Mouse (Mus musculus) midbrain, postnatal 0 days (tissue): ENCODE results near the gene Olfr429. TPM values are rescaled to one million over a fixed set of nuclear protein-coding genes. Genes with fewer than 3 reads are reported as not detected.

Experiments
- ATAC-seq: fragments of 200-750 bp; cut with Nextera tagmentation; 2 replicates; pipeline ENCODE4 v1.8.0; 2017; ENCODE audit warnings: moderate number of reproducible peaks, mild to moderate bottlenecking, moderate TSS enrichment, moderate library complexity; ENCODE audit not compliant: low FRiP score
- DNase-seq: peaks from one replicate; pipeline ENCODE4 v3.0.0-alpha.2; 2015; ENCODE audit warnings: low spot score
- H3K27ac ChIP-seq: fragments of 300-500 bp; sonication (generic); 2 replicates; pipeline ENCODE4 v1.5.1; 2014; ENCODE audit warnings: low read depth, mild to moderate bottlenecking, low read length, mixed read lengths
- H3K27me3 ChIP-seq: fragments of 300-500 bp; sonication (generic); 2 replicates; pipeline ENCODE4 v1.6.1; 2014; ENCODE audit warnings: low read length, control low read depth, mixed read lengths; ENCODE audit not compliant: insufficient read depth
- H3K36me3 ChIP-seq: fragments of 300-500 bp; sonication (generic); 2 replicates; pipeline ENCODE4 v1.6.1; 2014; ENCODE audit warnings: low read length, control low read depth, mixed read lengths; ENCODE audit not compliant: insufficient read depth
- H3K4me1 ChIP-seq: fragments of 300-500 bp; sonication (generic); 2 replicates; pipeline ENCODE4 v1.6.1; 2014; ENCODE audit warnings: mild to moderate bottlenecking, control low read depth, antibody characterized with exemption, low read length, mixed read lengths; ENCODE audit not compliant: insufficient read depth
- H3K4me2 ChIP-seq: fragments of 300-500 bp; sonication (generic); 2 replicates; pipeline ENCODE4 v1.6.1; 2014; ENCODE audit warnings: low read depth, mild to moderate bottlenecking, low read length, mixed read lengths; ENCODE audit not compliant: poor library complexity, severe bottlenecking
- H3K4me3 ChIP-seq: fragments of 300-500 bp; sonication (generic); 2 replicates; pipeline ENCODE4 v1.5.1; 2014; ENCODE audit warnings: low read depth, mild to moderate bottlenecking, low read length, moderate library complexity
- H3K9ac ChIP-seq: fragments of 300-500 bp; sonication (generic); replicated peaks from 2 replicates; pipeline ENCODE4 v1.6.1; 2014; ENCODE audit warnings: mild to moderate bottlenecking, low read length, moderate library complexity, mixed read lengths; ENCODE audit not compliant: poor library complexity, severe bottlenecking
- H3K9me3 ChIP-seq: fragments of 300-500 bp; sonication (generic); 2 replicates; pipeline ENCODE4 v1.6.1; 2016; ENCODE audit warnings: low read length, control low read depth
- CTCF ChIP-seq: IDR thresholded peaks from 2 replicates; pipeline ENCODE4 v1.5.1; 2016; ENCODE audit warnings: antibody characterized with exemption, mild to moderate bottlenecking
- WGBS: fragments of 180-500 bp; shearing (Covaris S2); extraction: QIAGEN DNeasy Blood & Tissue Kit; methylation state at CpG from one replicate; pipeline ENCODE4 v1.1.7; 2014; 5-methylcytosine and 5-hydroxymethylcytosine counted together
- polyA plus RNA-seq: library from polyadenylated mRNA; unstranded; fragments of >200 nt; fragmentation: Nextera tagmentation; extraction: Ambion mirVana; gene quantifications from 2 replicates; pipeline ENCODE4 v1.2.1, GENCODE M21; 2015
- total RNA-seq: library from RNA; depleted of rRNA; stranded (reverse); fragments of >200 nt; gene quantifications from 2 replicates; pipeline ENCODE4 v1.2.3, GENCODE M21; 2014; rRNA removed

The Olfr429 gene
- total and polyA plus RNA-seq, 2 experiments from 2014 or later = 0.10 TPM; not detected in 1

DNA sequence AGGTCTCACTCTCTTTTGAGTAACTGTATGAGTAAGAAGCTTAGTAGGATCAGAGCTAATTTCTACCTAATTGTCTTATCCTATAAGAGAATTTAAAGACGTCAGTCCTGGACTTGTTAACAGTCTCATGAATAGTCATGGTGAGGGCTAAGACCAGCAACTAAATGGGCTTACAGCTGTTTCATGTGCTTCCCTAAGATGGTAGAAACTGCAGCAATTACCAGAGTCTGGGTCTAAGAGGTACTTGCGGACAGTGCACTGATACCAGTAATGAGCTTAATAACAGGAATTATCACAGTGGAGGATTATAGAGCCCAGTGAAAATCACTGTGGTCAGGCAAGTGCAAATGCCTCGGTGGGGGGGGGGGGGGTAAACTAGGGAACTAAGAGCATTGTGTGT lies 47.9 kb downstream of the Olfr429 start:
- no peaks in the 10 kb centered on the region for H3K27me3 ChIP-seq
- H3K4me1 ChIP-seq = no peaks in the 10 kb centered on the region
- no peak overlapping the region for H3K9ac ChIP-seq
- DNase-seq (no peak), ATAC-seq (no peak)
- no peak overlapping the region for H3K4me2 ChIP-seq
- no peak overlapping the region for H3K27ac ChIP-seq
- no peaks in the 10 kb centered on the region for H3K36me3 ChIP-seq
- no peak for TF ChIP-seq CTCF
- WGBS = 49% methylated on average over 3 of the region's 3 CpGs
- H3K4me3 ChIP-seq = no peak overlapping the region
- H3K9me3 ChIP-seq = no peaks in the 10 kb centered on the region

Other genes starting within 250 kb of the Olfr429 start
- gene Ifi211, start 171.3 kb upstream of the Olfr429 start, total RNA-seq = 0.80 TPM in 1 of 2 replicates, not detected in the other
- 0.34 and 0.48 TPM in 2 replicates for gene Ifi211, start 171.3 kb upstream of the Olfr429 start, polyA plus RNA-seq
- gene Mndal, start 141.8 kb upstream of the Olfr429 start, total RNA-seq = 0.19 and 0.27 TPM in 2 replicates
- 1.5 and 1.8 TPM in 2 replicates for gene Mndal, start 141.8 kb upstream of the Olfr429 start, polyA plus RNA-seq
- 0.99 and 1.5 TPM in 2 replicates for gene Ifi203, start 141.7 kb upstream of the Olfr429 start, total RNA-seq
- gene Ifi203, start 141.7 kb upstream of the Olfr429 start, polyA plus RNA-seq = 0.31 and 1.4 TPM in 2 replicates
- not detected in 2 replicates for gene Ifi202b, start 101.6 kb upstream of the Olfr429 start, total RNA-seq
- gene Ifi202b, start 101.6 kb upstream of the Olfr429 start, polyA plus RNA-seq = not detected in 2 replicates
- gene Ifi205, start 52.5 kb upstream of the Olfr429 start, total RNA-seq = 0.11 TPM in 1 of 2 replicates, not detected in the other
- gene Ifi205, start 52.5 kb upstream of the Olfr429 start, polyA plus RNA-seq = not detected in 2 replicates
- gene Olfr433, start 43.6 kb upstream of the Olfr429 start, total RNA-seq = not detected in 2 replicates
- gene Olfr433, start 43.6 kb upstream of the Olfr429 start, polyA plus RNA-seq = not detected in 2 replicates
- not detected in 2 replicates for gene Olfr432, start 35.1 kb upstream of the Olfr429 start, total RNA-seq
- not detected in 2 replicates for gene Olfr432, start 35.1 kb upstream of the Olfr429 start, polyA plus RNA-seq
- not detected in 2 replicates for gene Olfr430, start 17.7 kb upstream of the Olfr429 start, total RNA-seq
- not detected in 2 replicates for gene Olfr430, start 17.7 kb upstream of the Olfr429 start, polyA plus RNA-seq
- gene Olfr427, start 12.6 kb downstream of the Olfr429 start, total RNA-seq = not detected in 2 replicates
- gene Olfr427, start 12.6 kb downstream of the Olfr429 start, polyA plus RNA-seq = not detected in 2 replicates
- gene Olfr231, start 36.8 kb downstream of the Olfr429 start, total RNA-seq = not detected in 2 replicates
- gene Olfr231, start 36.8 kb downstream of the Olfr429 start, polyA plus RNA-seq = not detected in 2 replicates
- not detected in 2 replicates for gene Olfr424, start 47.2 kb downstream of the Olfr429 start, total RNA-seq
- not detected in 2 replicates for gene Olfr424, start 47.2 kb downstream of the Olfr429 start, polyA plus RNA-seq
- gene Olfr420, start 71.3 kb downstream of the Olfr429 start, total RNA-seq = not detected in 2 replicates
- gene Olfr420, start 71.3 kb downstream of the Olfr429 start, polyA plus RNA-seq = not detected in 2 replicates
- gene Spta1, start 88.4 kb downstream of the Olfr429 start, total RNA-seq = 0.16 and 0.19 TPM in 2 replicates
- gene Spta1, start 88.4 kb downstream of the Olfr429 start, polyA plus RNA-seq = 0.04 TPM in 1 of 2 replicates, not detected in the other
- not detected in 2 replicates for gene Olfr419, start 167.7 kb downstream of the Olfr429 start, total RNA-seq
- gene Olfr419, start 167.7 kb downstream of the Olfr429 start, polyA plus RNA-seq = not detected in 2 replicates
- not detected in 2 replicates for gene Mptx1, start 246.2 kb downstream of the Olfr429 start, total RNA-seq
- gene Mptx1, start 246.2 kb downstream of the Olfr429 start, polyA plus RNA-seq = not detected in 2 replicates